Mouse (Mus musculus): ENCODE results near the gene Trabd2b. TPM values are rescaled to one million over a fixed set of nuclear protein-coding genes. Genes with fewer than 3 reads are reported as not detected.
A peak's percentile ranks its signal among the peaks of the same experiment; 100 is the strongest.

Trabd2b gene
- polyA plus RNA-seq, 1 experiment, result 1.6 TPM

- no peaks in the 10 kb centered on the region for H3K27me3 ChIP-seq (ENCODE audit: control insufficient read depth, insufficient read depth, low read length)
These were observed 241.2 kb downstream of the Trabd2b start for GRCm38 (mm10) chr4:114647689-114648088.

GRCm38 (mm10) chr4:114648532-114649074 lies 242.1 kb downstream of the Trabd2b start:
- H3K27me3 ChIP-seq (ENCODE audit: control insufficient read depth, insufficient read depth, low read length), result no peaks in the 10 kb centered on the region
- peaks cover 6% of the 10 kb centered on the region for H3K4me1 ChIP-seq (ENCODE audit: control insufficient read depth, insufficient read depth, low read length)
- H3K36me3 ChIP-seq (ENCODE audit: control insufficient read depth, insufficient read depth, low read length), result no peaks in the 10 kb centered on the region
- TF ChIP-seq CTCF (IDR thresholded peaks at IDR 0.05; ENCODE audit: control insufficient read depth, insufficient read depth, insufficient replicate concordance, low read depth, low read length), result no peak; the same call in 1 of the 2 replicates
- TF ChIP-seq POLR2A (IDR thresholded peaks at IDR 0.05; ENCODE audit: control insufficient read depth, low read depth, low read length), result no peak
- H3K27ac ChIP-seq (ENCODE audit: control insufficient read depth, insufficient read depth, low read depth, low read length), result no peak overlapping the region
- no peak overlapping the region for H3K4me3 ChIP-seq (ENCODE audit: control insufficient read depth, low read depth, low read length)

More at GRCm38 (mm10) chr4:114647689-114648088, 241.2 kb downstream of the Trabd2b start:
- peaks cover 6% of the 10 kb centered on the region for H3K4me1 ChIP-seq (ENCODE audit: control insufficient read depth, insufficient read depth, low read length)
- H3K4me3 ChIP-seq (ENCODE audit: control insufficient read depth, low read depth, low read length), result no peak overlapping the region
- no peaks in the 10 kb centered on the region for H3K36me3 ChIP-seq (ENCODE audit: control insufficient read depth, insufficient read depth, low read length)
- TF ChIP-seq POLR2A (IDR thresholded peaks at IDR 0.05; ENCODE audit: control insufficient read depth, low read depth, low read length), result no peak
- peak; percentile 85 for TF ChIP-seq CTCF (IDR thresholded peaks at IDR 0.05; ENCODE audit: control insufficient read depth, insufficient read depth, insufficient replicate concordance, low read depth, low read length)
- H3K27ac ChIP-seq (ENCODE audit: control insufficient read depth, insufficient read depth, low read depth, low read length), result no peak overlapping the region

GRCm38 (mm10) chr4:114650551-114650950 lies 244.0 kb downstream of the Trabd2b start:
- H3K36me3 ChIP-seq (ENCODE audit: control insufficient read depth, insufficient read depth, low read length), result no peaks in the 10 kb centered on the region
- peaks cover 6% of the 10 kb centered on the region for H3K4me1 ChIP-seq (ENCODE audit: control insufficient read depth, insufficient read depth, low read length)
- no peak overlapping the region for H3K27ac ChIP-seq (ENCODE audit: control insufficient read depth, insufficient read depth, low read depth, low read length)
- H3K27me3 ChIP-seq (ENCODE audit: control insufficient read depth, insufficient read depth, low read length), result no peaks in the 10 kb centered on the region
- H3K4me3 ChIP-seq (ENCODE audit: control insufficient read depth, low read depth, low read length), result no peak overlapping the region
- TF ChIP-seq POLR2A (IDR thresholded peaks at IDR 0.05; ENCODE audit: control insufficient read depth, low read depth, low read length) (no peak), CTCF (IDR thresholded peaks at IDR 0.05; ENCODE audit: control insufficient read depth, insufficient read depth, insufficient replicate concordance, low read depth, low read length) (no peak)

- TF ChIP-seq CTCF (IDR thresholded peaks at IDR 0.05; ENCODE audit: control insufficient read depth, insufficient read depth, insufficient replicate concordance, low read depth, low read length) (no peak), POLR2A (IDR thresholded peaks at IDR 0.05; ENCODE audit: control insufficient read depth, low read depth, low read length) (no peak)
- H3K27ac ChIP-seq (ENCODE audit: control insufficient read depth, insufficient read depth, low read depth, low read length), result no peak overlapping the region
- no peak overlapping the region for H3K4me3 ChIP-seq (ENCODE audit: control insufficient read depth, low read depth, low read length)
- no peaks in the 10 kb centered on the region for H3K27me3 ChIP-seq (ENCODE audit: control insufficient read depth, insufficient read depth, low read length)
- H3K36me3 ChIP-seq (ENCODE audit: control insufficient read depth, insufficient read depth, low read length), result no peaks in the 10 kb centered on the region
- peaks cover 6% of the 10 kb centered on the region for H3K4me1 ChIP-seq (ENCODE audit: control insufficient read depth, insufficient read depth, low read length)
These were observed 244.5 kb downstream of the Trabd2b start for GRCm38 (mm10) chr4:114651007-114651406.

GRCm38 (mm10) chr4:114651606-114652005 lies 245.1 kb downstream of the Trabd2b start:
- TF ChIP-seq CTCF (IDR thresholded peaks at IDR 0.05; ENCODE audit: control insufficient read depth, insufficient read depth, insufficient replicate concordance, low read depth, low read length) (no peak), POLR2A (IDR thresholded peaks at IDR 0.05; ENCODE audit: control insufficient read depth, low read depth, low read length) (no peak)
- H3K27me3 ChIP-seq (ENCODE audit: control insufficient read depth, insufficient read depth, low read length), result no peaks in the 10 kb centered on the region

GRCm38 (mm10) chr4:114652400-114652799 lies 245.9 kb downstream of the Trabd2b start:
- peaks cover 6% of the 10 kb centered on the region for H3K4me1 ChIP-seq (ENCODE audit: control insufficient read depth, insufficient read depth, low read length)
- no peaks in the 10 kb centered on the region for H3K27me3 ChIP-seq (ENCODE audit: control insufficient read depth, insufficient read depth, low read length)
- H3K4me3 ChIP-seq (ENCODE audit: control insufficient read depth, low read depth, low read length), result no peak overlapping the region
- TF ChIP-seq CTCF (IDR thresholded peaks at IDR 0.05; ENCODE audit: control insufficient read depth, insufficient read depth, insufficient replicate concordance, low read depth, low read length) (no peak), POLR2A (IDR thresholded peaks at IDR 0.05; ENCODE audit: control insufficient read depth, low read depth, low read length) (no peak)
- no peak overlapping the region for H3K27ac ChIP-seq (ENCODE audit: control insufficient read depth, insufficient read depth, low read depth, low read length)
- H3K36me3 ChIP-seq (ENCODE audit: control insufficient read depth, insufficient read depth, low read length), result no peaks in the 10 kb centered on the region

More at GRCm38 (mm10) chr4:114651606-114652005, 245.1 kb downstream of the Trabd2b start:
- Histone ChIP-seq H3K36me3 (ENCODE audit: control insufficient read depth, insufficient read depth, low read length) (no peaks in the 10 kb centered on the region), H3K4me1 (ENCODE audit: control insufficient read depth, insufficient read depth, low read length) (peaks cover 6% of the 10 kb centered on the region), H3K27ac (ENCODE audit: control insufficient read depth, insufficient read depth, low read depth, low read length) (no peak overlapping the region), H3K4me3 (ENCODE audit: control insufficient read depth, low read depth, low read length) (no peak overlapping the region)

- Histone ChIP-seq H3K36me3 (ENCODE audit: control insufficient read depth, insufficient read depth, low read length) (no peaks in the 10 kb centered on the region), H3K27ac (ENCODE audit: control insufficient read depth, insufficient read depth, low read depth, low read length) (no peak overlapping the region), H3K27me3 (ENCODE audit: control insufficient read depth, insufficient read depth, low read length) (no peaks in the 10 kb centered on the region), H3K4me3 (ENCODE audit: control insufficient read depth, low read depth, low read length) (no peak overlapping the region), H3K4me1 (ENCODE audit: control insufficient read depth, insufficient read depth, low read length) (no peaks in the 10 kb centered on the region)
- TF ChIP-seq POLR2A (IDR thresholded peaks at IDR 0.05; ENCODE audit: control insufficient read depth, low read depth, low read length) (no peak), CTCF (IDR thresholded peaks at IDR 0.05; ENCODE audit: control insufficient read depth, insufficient read depth, insufficient replicate concordance, low read depth, low read length) (no peak)
These were observed 251.4 kb downstream of the Trabd2b start for GRCm38 (mm10) chr4:114657933-114658332.

All from testis, adult 2 months (tissue).